Mouse (Mus musculus): Measurements from ENCODE around the gene Cyp4f14.

DNA sequence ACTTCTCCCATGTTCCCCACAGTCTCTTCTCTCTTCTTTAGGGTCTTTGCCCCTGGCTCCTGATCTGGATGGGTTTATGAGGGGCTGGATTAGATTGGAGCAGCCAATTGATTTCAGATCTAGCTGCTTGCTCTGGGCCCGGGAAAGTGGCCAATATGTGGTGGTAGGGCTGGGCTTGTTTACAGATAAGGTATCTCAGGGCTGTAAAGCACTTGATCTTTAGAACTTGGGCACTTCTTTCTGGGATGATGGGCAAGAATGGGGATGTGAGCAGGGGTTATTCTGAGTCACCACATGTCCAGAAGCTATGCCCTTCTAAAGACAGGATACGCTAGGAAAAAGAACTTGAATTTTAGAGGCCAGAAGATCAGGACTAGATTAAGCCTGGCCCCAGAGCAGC lies 2.0 kb upstream of the Cyp4f14 start:
- no peak for TF ChIP-seq EP300 (IDR thresholded peaks at IDR 0.05; ENCODE audit: low read depth)
- TF ChIP-seq CTCF (IDR thresholded peaks at IDR 0.05; ENCODE audit: low read depth) = no peak
